Mouse (Mus musculus) inflammation-experienced regulatory T-cells, adult 6 months (primary cell): ENCODE results near the gene 6330409D20Rik. TPM values are rescaled to one million over a fixed set of nuclear protein-coding genes. Genes with fewer than 3 reads are reported as not detected.

Source experiments
- ATAC-seq: one replicate; pipeline ENCODE4 v1.8.0; 2017
- polyA plus RNA-seq, 3 experiments: library from polyadenylated mRNA; unstranded; fragments of 100-300 nt; shearing (Covaris generic); gene quantifications; one replicate each; pipeline ENCODE4 v1.2.1; 2017

6330409D20Rik gene
- polyA plus RNA-seq, 3 experiments from 2014 or later = 1.2 to 1.3 TPM; not detected in 1

DNA sequence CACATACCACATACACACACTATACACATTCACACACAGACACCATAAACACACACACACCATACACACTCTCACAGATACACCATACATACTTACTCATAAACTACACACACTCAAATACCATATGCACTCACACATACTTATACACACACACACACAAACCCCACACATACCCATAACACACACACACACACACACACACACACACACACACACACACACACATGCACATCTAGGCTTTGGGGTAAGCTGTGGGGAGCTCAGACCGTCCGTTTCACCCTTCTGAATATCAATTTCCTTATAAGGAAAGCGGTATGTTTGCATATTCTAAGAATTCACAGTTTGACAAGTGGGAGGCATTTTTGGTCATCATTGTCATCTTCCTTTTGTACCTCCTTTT, 18.2 kb downstream of the 6330409D20Rik start:
- ATAC-seq = no peak

DNA sequence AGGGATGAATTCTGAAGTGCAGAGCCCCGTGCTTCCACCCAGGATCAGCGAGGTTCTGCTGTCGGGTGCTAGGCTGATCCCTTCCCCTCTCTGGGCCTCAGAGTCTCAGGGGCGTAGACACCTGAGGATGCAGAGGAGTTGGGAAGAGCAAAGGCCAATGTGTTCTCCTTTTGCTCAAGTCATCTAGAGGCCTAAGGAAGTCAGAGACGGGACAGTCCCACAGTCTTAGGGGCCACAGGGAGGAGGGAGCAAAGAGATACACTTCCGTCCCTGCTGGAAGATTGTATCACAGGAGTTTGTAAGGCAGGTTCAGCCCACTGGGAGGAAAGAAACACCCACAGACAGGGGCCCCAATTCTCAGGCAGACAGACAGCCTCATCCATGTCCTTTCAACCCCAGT, 18.8 kb downstream of the 6330409D20Rik start:
- peak; percentile 57 for ATAC-seq

DNA sequence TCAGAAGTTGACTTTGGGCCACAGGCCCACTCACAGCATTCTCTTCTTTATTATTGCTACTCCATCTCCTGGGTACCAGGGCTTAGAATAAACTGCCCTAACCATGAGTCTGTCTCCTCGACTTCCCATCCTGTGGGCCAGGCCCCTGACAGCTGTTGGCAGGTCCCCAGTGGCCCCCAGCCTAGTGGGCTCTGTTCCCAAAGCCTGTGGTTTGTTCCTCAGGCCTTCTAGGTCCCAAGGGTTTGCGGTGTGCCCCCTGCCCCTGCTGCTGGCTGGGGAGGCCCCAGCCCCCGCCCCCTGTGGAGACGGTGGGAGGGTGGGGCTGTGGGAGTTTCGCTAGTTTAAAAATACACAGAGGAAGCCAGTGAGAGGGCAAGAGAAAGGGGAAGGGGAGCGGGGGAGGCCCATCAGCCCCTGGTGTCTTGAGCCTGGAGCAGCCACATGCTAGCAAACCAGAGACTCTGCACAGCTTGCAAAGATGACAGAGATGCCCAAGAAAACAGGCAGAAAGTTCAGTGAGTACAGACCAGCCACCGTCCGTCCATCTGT, 20.1 kb downstream of the 6330409D20Rik start, which contains the start of gene Sh2d3c:
TSS of gene Sh2d3c (plus strand) at position 375 of the 549 bp plus-strand sequence.
- no peak for ATAC-seq

DNA sequence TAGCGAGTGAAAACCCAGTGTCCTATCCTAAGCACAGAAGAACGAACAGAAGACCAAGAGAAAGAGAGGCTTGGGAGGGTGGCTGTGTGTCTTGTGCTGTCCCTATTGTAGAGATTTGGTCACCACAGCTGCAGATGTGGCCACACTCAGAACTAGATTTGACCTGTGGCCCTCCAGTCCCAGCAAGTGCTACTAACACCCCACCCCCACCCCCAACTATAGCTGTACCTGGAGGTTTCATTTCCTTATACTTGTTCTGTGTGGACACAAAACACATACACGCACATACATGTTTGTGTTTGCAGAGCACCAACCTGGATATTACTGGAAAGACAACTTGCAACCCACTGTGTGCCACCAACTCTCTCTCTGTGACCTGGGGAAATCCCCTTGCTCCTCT, 20.8 kb downstream of the 6330409D20Rik start:
- no peak for ATAC-seq

DNA sequence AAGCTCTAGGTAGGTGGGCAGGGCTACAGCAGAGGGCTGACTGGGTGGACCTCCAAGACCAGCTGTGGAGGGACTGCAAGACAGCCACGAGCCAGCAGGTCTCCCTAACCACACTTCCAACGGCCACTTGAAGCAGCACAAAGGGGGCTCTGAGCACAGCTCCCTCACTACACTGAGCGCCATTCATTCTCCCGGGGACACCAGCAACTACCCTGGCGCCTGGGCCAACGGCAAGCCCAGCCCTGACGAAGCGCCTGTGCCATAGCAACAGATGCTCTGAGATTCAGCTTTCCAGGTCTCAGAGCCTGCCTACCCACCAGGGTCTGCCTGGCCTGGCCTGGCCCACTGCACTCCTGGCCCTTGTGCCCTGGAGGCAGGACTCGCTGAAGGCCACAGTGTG, 22.1 kb downstream of the 6330409D20Rik start:
- no peak for ATAC-seq

DNA sequence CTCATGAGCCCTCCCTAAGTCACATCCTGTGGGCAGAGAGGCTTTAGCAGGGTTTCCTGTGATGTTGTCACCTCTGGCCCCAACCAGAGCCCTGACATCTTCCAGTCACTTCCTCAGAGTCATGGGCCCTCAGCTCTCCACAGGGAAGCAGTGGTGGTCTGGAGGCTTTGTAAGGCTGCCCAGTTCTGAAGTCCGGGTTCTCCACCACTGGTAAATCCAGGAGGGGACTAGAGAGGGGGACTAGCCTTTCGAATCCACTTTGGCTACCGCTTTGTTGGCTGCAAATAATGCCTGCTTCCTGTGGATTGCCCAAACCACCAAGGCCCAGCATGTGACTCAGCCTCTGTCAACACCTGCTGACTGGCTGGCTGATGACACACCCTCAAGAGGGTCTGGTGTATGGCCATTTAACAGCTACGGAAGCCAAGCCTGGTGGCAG, 25.8 kb downstream of the 6330409D20Rik start:
- peak; percentile 42 for ATAC-seq

DNA sequence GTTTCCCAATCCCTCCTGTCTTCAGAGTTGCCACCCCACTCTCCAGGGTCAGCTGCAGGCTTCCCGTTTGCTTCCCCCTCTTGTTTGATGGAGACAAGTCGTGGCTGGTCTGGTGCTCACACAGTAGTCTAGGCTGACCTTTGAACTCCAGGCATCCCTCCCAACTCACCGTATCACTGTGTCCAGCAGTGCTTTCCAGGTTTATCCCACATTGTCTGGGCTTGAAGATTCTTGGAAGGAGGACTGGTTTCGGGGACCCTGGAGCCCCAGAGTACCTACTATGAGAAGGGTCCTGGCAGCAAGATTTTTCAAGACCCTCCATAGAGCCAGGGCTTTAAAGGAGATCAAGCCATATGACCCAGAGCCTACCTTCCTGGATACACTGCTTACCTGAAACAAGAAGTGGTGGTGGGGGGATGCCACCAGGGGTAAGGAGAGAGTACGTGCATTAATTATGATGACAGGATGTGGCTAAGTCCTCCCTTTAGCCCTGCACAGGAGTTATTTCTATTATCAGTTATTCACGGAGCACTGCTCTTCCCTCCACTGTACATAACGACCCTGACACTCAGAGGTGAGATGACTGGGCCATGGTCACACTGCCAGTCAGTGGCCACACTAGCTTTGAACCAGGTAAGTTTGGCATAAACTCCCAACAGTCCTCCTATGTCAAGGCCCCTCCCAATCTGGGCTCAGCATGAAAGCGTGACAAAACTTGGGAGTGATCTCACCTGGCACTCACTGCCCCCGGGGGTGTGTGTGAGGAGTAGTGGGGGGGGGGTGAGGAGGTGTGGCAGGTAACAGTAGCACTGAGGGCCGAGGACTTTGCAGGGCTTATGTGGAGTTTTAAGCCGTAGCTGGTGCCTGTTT, 26.5 kb downstream of the 6330409D20Rik start:
- ATAC-seq = peak; percentile 30

DNA sequence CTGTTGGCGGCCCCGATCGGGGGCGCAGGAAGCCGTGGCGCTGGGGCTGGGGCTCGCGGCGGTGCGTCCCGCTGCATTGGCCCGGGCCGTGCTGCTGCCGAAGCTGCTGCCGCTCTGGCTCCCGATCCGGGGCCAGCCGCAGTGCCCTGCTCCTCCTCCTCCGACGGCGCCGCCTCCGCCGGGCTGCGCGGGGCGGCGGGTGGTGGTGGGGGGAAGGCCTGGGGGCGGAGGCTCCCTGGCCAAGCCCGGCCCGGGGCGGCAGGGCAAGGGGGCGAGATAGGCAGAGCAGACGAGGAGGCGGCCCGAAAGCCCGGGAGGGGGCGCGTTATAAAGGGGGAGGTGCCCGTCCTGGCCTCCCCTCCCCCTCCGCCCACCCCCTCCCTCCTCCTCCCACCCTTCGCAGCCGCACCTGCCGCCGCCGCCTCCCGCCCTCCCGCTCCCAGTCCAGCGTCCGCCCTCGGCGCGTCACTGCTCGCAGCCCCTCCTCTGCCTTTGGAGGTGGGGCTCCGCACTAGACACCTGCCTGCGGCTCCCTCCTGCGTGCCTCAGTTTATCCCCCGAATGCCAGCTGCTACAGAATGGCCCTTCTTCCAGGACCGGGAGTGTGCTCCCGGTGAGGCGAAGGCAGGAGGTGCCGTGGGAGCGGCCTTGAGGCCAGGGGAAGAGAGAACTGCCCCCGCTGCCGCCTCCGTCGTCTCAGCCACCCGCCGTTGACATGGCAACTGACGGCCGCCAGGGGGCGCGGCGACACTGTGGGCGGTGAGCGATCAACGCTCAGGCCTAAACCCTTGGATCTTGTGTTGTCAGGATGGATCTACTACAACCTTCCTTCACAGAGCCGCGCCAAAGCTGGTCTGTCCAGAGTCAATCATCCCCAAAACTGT, 27.6 kb downstream of the 6330409D20Rik start, which contains the start of gene Cdk9:
TSS of gene Cdk9 (minus strand) at position 143 of the 884 bp plus-strand sequence.
- ATAC-seq = peak; percentile 64

DNA sequence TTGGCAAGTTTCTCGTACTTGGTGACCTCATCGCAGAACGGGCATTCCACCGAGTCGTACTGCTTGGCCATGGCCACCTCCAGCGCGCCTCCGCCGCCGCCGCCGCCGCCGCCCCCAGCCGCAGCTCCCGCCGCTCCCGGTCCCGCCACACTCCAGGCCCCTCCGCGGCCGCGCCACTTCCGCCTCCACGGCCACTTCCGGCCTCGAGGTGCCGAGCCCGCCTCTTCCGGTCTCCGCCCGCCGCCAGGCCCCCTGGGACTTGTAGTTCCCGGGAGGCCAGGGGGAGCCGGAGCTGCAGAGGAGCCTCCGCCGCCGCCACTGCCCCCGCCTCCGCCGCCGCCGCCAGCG, 28.3 kb downstream of the 6330409D20Rik start:
- ATAC-seq = peak; percentile 59

DNA sequence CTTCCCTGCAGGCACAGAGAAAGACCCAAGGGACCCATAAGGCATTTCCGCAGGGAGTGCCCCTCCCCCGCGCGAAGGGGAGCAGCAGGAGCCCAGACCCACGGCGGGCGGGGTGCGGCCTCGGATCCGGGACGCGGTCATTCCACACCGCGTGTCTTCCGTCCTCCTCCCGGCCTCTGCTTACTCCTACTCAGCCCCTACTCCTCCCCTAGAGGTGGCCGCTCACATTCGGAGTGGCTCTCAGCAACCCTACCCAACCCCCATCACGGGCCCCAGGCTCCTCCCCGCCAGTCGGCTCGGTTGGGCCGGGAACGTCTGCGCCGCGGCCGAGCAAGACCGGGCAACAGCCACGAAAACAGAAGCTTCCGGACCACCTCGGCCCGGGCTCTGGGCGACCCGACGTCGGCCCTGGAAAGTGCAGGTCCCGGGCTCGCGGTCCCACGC, 28.7 kb downstream of the 6330409D20Rik start:
- ATAC-seq = no peak

DNA sequence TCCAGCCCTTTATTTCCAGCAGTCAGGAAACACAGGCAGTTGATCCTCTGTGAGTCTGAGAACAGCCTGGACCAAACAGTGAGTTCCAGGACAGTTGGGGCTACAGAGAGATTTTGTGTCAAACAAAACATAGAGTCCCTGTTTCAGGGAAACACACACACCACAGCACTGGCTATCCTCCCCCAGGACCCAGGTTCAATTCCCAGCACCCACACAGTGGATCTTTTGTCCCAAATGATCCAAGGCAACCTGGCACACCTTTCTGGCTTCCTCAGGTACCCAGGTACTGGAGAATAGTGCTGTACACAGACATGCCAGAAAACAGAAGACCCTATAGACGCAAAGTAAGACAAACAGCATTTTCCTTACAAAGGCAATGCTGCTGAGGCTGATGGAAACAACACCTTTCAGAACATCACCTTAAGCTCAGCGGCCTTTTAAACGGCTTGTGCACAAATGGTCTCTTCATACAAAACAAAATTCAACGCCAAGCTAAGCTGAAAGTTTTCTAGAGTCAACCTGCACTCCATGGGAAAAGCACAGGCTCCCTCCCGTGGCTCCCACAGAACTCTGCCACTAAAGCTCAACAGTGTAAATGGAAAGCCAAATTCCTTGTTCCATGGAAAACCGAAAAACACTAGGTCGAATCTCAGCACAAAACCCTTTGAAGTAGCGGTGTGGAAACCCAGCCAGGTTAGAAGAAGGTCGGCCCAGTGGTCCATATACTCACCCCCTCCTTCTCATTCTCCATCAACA, 29.3 kb downstream of the 6330409D20Rik start:
- ATAC-seq = no peak

DNA sequence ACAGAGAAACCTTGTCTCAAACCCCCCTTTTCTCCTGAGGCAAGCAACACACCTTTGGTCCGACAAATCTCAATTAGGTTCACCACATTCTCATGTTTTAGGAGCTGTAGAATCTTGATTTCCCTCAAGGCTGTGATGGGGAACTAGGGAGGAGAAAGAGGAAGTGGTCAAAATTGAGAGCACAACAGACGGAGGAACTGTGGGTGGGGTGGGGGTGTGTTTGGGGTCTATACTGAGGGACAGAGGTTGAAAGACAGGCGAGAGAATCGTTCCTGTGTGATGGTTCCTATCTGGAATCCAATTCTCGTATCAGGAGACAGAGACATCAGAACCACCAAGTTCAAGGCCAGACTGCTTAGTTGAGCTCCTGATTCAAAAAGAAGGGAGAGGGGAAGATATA, 30.4 kb downstream of the 6330409D20Rik start:
- ATAC-seq = no peak

DNA sequence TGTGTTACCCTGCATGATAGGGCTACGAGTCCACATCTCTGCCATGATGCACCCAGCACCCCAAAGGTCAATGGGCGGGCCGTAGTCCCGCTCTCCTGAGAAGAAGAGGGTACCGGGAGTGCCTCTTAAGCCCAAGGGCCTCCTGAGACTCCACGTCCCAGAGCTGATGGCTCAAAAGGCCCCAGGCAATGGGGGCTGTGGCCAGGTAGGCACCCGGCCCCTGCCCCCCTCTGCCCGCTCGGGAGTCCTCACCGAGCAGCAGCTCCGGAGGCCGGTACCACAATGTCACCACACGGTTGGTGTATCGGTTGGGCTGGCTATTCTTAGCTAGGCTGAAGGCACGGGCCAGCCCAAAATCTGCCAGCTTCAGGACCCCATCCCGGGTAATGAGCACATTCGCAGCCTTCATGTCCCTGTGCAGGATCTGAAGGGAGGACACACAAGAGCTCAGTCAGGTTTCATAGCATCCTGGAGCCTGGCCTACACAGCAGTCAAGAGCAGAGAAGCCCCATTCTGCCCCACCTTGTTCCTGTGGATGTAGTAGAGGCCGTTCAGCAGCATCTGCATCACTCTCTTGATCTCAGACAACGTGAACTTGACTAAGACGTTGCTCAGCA, 31.2 kb downstream of the 6330409D20Rik start:
- no peak for ATAC-seq

DNA sequence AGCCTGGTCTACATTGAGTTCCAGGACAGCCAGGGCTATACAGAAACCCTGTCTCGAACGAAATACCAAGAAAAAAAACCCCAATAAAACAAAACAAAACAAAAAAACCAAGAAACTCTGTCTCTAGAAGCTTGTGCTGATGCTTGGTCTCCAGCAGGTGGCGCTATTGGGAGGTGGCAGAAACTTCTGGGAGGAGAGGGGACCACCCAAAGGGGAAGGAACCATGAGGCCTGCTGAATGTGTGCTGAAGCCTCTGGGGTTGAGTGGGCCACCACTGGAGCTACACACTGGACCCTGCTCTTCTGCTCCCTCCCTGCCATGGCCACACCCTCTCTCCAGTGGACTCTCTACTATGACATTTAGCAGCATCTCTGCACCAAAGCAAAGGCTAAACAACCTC, 32.2 kb downstream of the 6330409D20Rik start:
- no peak for ATAC-seq

DNA sequence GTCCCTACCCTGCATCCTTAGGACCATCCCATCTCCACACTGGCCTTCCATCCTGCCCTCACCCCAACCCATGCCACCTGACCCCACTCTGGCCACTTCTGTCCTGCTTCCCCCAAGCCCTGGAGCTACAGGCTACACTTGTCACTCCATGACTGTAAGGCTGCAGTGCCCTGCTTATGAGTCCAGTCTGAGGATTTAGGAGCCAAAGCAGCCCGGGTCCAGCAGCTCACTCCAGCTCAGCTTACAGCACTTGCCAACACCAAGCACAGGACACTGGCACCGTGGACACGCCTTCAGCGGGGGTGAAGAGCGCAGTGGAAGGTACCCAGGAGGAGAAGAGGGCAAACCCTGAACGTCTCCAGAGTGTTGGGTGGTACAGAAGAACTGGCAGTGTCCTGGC, 33.8 kb downstream of the 6330409D20Rik start:
- ATAC-seq = no peak

DNA sequence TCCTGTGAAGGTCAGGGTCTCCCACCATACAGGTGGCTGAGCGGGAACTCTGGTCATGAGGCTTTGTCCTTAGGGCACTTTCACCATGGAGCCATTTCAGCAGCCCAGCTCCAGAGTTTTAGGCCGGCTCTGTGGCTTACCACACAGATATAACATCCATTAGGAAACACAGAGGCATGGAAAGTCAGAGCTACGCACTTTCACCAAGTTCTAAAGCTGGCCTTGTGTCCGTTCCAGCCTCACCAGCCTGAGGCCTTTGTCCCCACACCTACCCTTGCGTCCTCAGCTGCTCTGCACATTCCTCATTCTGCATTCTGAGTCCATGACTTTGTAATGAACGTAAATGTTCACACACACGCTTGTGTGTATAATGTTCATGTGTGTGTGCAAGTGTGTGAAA, 35.8 kb downstream of the 6330409D20Rik start:
- ATAC-seq = no peak

DNA sequence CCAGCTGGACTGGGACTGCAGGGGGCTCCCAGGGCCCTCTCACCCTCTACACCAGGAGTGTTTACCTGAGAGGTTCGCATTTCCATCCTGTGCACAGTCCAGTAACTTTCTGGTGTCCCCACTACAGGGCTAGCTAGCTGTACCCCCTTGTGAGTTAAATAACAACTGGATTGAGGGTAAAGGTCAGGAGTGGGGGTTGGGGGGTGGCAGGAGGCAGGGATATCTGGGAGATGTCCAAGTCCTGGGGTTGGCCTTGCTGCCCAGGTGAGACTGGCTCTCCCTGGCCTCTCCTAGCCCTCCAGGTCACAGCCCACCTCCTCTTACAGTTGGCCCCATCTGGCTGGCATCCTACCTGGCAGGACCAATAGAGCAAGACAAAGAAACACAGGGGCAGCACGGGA, 36.8 kb downstream of the 6330409D20Rik start, which contains the start of gene Fpgs:
TSS of gene Fpgs (minus strand) at position 125 of the 401 bp plus-strand sequence.
- no peak for ATAC-seq

DNA sequence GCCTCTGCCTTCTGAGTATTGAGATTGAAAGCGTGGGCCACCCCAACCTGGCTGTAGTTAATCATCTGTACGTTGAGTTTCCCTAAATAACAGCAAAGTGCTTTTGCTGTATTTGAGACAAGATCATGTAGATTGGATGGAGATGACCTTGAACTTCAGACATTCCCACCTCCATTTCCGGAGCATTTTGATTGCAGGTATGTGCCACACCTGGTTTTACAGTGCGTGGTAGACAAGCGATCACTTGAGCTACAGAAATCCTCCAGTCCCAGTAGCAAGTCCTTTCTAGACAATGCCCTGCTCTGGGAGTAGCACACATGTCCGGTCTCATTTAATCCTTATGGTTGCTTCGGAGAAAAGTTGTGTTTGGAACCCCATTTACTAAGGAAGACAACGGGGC, 37.8 kb downstream of the 6330409D20Rik start:
- ATAC-seq = no peak

DNA sequence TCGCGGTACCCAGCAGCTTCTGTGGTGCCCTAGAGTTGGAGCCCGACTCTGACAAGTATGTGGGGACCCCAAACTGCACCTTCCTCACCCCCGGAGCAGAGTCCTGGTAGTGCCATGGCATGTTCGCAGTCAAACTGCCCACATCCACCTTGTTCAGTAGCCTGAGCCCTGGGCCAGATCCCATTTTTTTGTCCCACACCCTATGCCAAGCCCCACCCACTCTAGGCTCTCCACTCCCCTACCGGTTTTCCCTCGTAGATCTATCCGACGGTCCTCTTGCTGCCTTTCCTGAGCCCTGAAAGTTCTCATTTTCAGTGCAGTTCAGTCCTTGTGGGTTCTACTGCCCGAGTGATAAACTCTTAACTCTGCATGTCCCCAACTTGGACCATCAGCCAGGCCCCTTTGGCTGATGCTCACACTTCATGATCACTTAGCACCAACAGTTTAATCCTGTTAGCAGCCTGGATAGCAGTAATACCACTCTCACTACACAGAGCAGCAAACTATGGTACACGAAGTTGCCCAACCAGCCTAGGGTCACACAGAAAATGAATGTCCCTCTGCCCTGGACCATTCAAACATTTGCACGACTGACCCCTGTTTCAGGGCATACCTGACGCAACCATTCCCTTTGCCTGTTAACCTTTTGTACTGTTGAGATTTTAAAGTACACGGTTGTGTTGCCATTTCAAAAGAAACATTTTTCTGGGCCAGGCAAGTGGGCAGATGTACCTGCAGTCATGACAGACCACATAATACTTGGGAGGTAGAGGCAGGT, 39.7 kb downstream of the 6330409D20Rik start:
- ATAC-seq = no peak

DNA sequence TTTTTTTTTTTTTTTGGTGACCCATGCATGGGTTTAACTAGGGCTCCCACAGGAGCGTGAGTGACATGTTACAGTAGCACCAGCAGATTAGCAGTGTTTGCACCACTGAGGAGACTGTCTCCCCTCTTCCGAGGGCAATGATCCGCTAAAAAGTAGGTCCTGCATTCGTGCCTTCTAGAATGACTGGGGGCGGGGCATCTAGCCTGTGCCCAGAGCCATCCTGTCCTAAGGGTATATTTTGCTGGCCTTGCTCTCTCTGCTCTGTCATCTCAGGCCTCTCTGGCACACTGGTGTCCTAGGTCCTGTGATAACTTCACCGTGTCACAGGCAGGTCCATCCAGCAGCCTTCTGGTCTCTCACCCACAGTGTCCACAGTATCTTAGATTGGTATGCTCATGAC, 41.1 kb downstream of the 6330409D20Rik start:
- ATAC-seq = no peak

DNA sequence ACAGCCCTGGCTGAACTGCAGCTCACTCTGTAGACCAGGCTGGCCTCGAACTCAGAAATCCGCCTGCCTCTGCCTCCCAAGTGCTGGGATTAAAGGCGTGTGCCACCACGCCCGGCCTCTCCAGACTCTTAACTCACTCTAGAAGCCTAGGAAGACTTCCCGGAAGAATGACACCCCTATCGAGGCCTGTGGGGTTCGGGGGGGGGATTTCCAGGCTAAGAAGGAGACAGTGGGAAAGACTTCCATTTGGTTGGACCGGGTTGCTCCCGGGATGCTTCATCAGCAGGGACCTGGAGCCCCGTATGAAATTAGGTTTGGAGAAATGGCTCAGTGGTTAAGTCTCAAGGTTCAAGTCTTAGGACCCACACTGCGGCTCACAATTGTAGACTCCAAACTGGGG, 46.1 kb downstream of the 6330409D20Rik start:
- ATAC-seq = no peak
